Mouse (Mus musculus) cortical plate, adult 2 months (tissue): ENCODE results near the gene Adprh.

Source experiments
- CTCF ChIP-seq: fragments of 200-500 bp; IDR thresholded peaks from 2 replicates; pipeline ENCODE4 v1.5.1; 2011; ENCODE audit warnings: mild to moderate bottlenecking, control low read depth, low read length; ENCODE audit not compliant: insufficient read depth; ENCODE audit errors: extremely low read depth
- POLR2A ChIP-seq: fragments of 200-500 bp; IDR thresholded peaks from 2 replicates; pipeline ENCODE4 v1.6.1; 2011; ENCODE audit warnings: mild to moderate bottlenecking, low read length, control low read depth; ENCODE audit not compliant: insufficient read depth; ENCODE audit errors: extremely low read depth

DNA sequence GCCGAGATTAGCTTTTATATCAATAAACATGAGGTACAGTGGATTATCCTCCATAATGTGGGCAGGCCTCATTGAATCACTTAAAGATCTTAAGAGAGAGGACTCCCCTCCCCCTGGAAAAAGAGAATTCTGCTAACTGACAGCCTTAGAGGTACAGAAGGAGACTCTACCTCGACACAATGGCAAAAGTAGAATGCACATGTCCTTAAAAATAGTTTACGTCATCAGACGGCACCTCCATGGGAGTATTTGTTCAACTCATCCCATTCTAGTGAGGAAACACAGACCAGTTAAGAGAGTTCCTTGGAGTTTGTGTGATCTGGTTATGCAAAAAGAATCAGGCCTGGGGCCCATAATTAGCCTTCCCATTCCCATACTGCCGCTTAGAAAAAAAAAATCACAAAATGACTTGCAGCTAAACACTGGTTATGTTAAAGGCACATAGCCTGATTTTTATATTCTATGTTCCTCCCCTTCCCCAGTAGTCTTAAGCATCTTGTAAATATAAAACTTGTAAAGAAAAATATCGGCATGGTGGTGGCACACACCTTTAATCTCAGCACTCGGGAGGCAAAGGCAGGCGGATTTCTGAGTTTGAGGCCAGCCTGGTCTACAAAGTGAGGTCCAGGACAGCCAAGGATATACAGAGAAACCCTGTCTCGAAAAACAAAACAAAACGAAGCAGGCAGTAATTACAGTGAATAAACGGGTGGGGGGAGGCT lies 2.2 kb upstream of the Adprh start:
- TF ChIP-seq CTCF = no peak
- no peak for TF ChIP-seq POLR2A
